Mouse (Mus musculus) stomach, embryonic 15.5 days (tissue): ENCODE data around the gene Rac3. TPM values are rescaled to one million over a fixed set of nuclear protein-coding genes. Genes with fewer than 3 reads are reported as not detected.
"Not testable (repeated sequence)": the region's sequence is repeated elsewhere in the genome, so short reads cannot be mapped to it uniquely, and the experiment has no call there.

ENCODE experiments used
- ATAC-seq: fragments of 200-750 bp; cut with Nextera tagmentation; 2 replicates; pipeline ENCODE4 v1.8.0; 2017; ENCODE audit warnings: low read depth, moderate number of reproducible peaks, moderate TSS enrichment; ENCODE audit not compliant: insufficient read depth, low FRiP score
- H3K27ac ChIP-seq: fragments of 300-500 bp; sonication (generic); 2 replicates; pipeline ENCODE4 v1.5.1; 2015; ENCODE audit warnings: mild to moderate bottlenecking, inconsistent platforms
- H3K27me3 ChIP-seq: fragments of 300-500 bp; sonication (generic); replicated peaks from 2 replicates; pipeline ENCODE4 v1.6.1; 2015; ENCODE audit warnings: inconsistent platforms
- H3K36me3 ChIP-seq: fragments of 300-500 bp; sonication (generic); 2 replicates; pipeline ENCODE4 v1.6.1; 2015; ENCODE audit warnings: inconsistent platforms
- H3K4me1 ChIP-seq: fragments of 300-500 bp; sonication (generic); 2 replicates; pipeline ENCODE4 v1.6.1; 2015; ENCODE audit warnings: inconsistent platforms
- H3K4me2 ChIP-seq: fragments of 300-500 bp; sonication (generic); 2 replicates; pipeline ENCODE4 v1.6.1; 2015; ENCODE audit warnings: mild to moderate bottlenecking, inconsistent platforms
- H3K4me3 ChIP-seq: fragments of 300-500 bp; sonication (generic); replicated peaks from 2 replicates; pipeline ENCODE4 v1.5.1; 2015; ENCODE audit warnings: inconsistent platforms
- H3K9ac ChIP-seq: fragments of 300-500 bp; sonication (generic); 2 replicates; pipeline ENCODE4 v1.6.1; 2015; ENCODE audit warnings: inconsistent platforms
- H3K9me3 ChIP-seq: fragments of 300-500 bp; sonication (generic); 2 replicates; pipeline ENCODE4 v1.6.1; 2016; ENCODE audit warnings: inconsistent platforms
- WGBS: fragments of 180-500 bp; shearing (Covaris S2); methylation state at CpG from one replicate; pipeline ENCODE4 v1.1.7; 2015; 5-methylcytosine and 5-hydroxymethylcytosine counted together
- polyA plus RNA-seq: library from polyadenylated mRNA; unstranded; fragments of >200 nt; fragmentation: Nextera tagmentation; extraction: Ambion mirVana; gene quantifications from 2 replicates; pipeline ENCODE4 v1.2.1, GENCODE M21; 2015

Rac3 gene
- polyA plus RNA-seq, 1 experiment from 2014 or later, result 39.4 TPM

DNA sequence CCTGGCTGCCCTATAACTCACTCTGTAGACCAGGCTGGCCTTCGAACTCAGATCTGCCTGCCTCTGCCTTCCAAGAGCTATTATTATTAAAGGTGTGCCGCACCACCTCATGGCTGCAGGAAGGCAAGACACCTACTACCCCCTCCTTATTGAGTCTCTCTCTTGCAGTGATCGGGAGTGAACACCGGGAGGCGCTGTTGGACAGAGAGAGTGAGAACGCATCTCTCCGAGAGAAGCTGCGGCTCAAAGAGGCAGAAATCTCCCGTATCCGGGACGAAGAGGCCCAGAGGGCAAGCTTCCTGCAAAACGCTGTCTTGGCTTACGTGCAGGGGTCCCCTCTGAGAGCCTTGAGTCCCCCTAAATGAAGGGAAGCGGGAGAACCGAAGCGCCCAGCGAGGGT lies 820 bp upstream of the Rac3 start:
- ATAC-seq, result peak; percentile 20; the same call in 1 of the 2 replicates
- no peaks in the 10 kb centered on the region for H3K9me3 ChIP-seq
- H3K4me1 ChIP-seq, result peaks cover 14% of the 10 kb centered on the region
- 0 out of 2 replicates have a peak, but pooled peaks cover 3% of the 10 kb centered on the region for H3K27me3 ChIP-seq
- peak overlapping the region; percentile 98 for H3K4me2 ChIP-seq
- no peak overlapping the region for H3K27ac ChIP-seq
- 0 out of 2 replicates have a peak overlapping the region, but pooled peaks have one; percentile 55 for H3K9ac ChIP-seq
- H3K4me3 ChIP-seq, result peak overlapping the region; percentile 56
- peaks cover 14% of the 10 kb centered on the region; the same call in 1 of the 2 replicates for H3K36me3 ChIP-seq
- WGBS, result 16% methylated on average over 17 of the region's 17 CpGs

DNA sequence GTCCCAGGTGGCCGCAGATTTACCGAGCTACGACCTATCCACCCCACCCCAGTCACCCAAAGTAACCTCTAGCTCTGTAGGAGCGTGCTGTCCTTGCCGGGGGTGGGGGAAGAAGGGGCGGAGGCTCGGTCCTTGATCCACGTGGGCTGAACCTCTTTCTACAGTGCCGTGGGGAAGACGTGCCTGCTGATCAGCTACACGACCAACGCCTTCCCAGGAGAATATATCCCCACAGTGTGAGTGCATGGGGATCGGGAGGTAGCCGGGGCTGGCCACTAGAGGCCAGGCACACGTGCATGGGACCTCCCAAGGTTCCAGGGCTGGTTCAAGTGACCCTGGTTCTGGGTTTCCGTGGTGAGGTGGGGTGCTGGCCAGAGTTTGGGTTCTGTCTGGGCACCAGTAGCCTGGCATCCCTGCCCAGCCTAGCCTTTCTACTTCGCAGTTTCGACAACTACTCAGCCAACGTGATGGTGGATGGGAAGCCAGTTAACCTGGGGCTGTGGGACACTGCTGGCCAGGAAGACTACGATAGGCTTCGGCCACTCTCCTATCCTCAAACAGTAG lies 879 bp downstream of the Rac3 start:
- no peak for ATAC-seq
- H3K4me1 ChIP-seq, result peaks cover 25% of the 10 kb centered on the region

DNA sequence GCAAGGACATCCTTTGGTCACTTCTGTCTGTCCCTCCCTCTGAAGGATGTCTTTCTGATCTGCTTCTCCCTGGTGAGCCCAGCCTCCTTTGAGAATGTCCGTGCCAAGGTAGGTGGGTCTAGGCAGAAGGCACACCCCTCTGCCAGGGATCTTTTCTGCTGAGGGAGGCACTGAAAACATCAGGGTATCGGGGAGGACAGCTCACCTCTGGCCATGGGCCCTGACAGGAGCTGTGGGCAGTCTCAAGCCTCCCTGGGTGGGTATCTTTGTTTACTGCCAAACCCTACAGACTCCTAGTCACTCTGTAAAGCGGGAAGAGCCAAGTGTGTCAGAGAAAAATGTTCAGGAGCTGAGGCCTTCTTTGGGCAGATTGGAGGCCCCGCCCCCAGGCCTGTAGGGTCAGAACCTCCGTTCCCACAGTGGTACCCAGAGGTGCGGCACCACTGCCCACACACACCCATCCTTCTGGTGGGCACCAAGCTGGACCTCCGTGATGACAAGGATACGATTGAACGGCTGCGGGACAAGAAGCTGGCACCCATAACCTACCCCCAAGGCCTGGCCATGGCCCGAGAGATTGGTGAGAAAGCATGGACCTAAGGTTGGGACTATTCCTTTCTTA lies 1.6 kb downstream of the Rac3 start:
- no peak overlapping the region for H3K9ac ChIP-seq
- peaks cover 25% of the 10 kb centered on the region for H3K4me1 ChIP-seq
- H3K9me3 ChIP-seq, result no peaks in the 10 kb centered on the region
- H3K36me3 ChIP-seq, result 0 out of 2 replicates have a peak, but pooled peaks cover 7% of the 10 kb centered on the region
- WGBS, result 85% methylated on average over 11 of the region's 11 CpGs
- ATAC-seq, result no peak
- H3K27ac ChIP-seq, result no peak overlapping the region
- H3K4me2 ChIP-seq, result no peak overlapping the region
- H3K4me3 ChIP-seq, result no peak overlapping the region
- H3K27me3 ChIP-seq, result 0 out of 2 replicates have a peak, but pooled peaks cover 3% of the 10 kb centered on the region

More for the DNA sequence above, 879 bp downstream of the Rac3 start:
- peak overlapping the region; percentile 55 for H3K9ac ChIP-seq
- 0 out of 2 replicates have a peak, but pooled peaks cover 7% of the 10 kb centered on the region for H3K36me3 ChIP-seq
- 0 out of 2 replicates have a peak, but pooled peaks cover 3% of the 10 kb centered on the region for H3K27me3 ChIP-seq
- no peaks in the 10 kb centered on the region for H3K9me3 ChIP-seq
- no peak overlapping the region for H3K27ac ChIP-seq
- WGBS, result 22% methylated on average over 21 of the region's 21 CpGs
- peak overlapping the region; percentile 56 for H3K4me3 ChIP-seq
- peak overlapping the region; percentile 98 for H3K4me2 ChIP-seq

DNA sequence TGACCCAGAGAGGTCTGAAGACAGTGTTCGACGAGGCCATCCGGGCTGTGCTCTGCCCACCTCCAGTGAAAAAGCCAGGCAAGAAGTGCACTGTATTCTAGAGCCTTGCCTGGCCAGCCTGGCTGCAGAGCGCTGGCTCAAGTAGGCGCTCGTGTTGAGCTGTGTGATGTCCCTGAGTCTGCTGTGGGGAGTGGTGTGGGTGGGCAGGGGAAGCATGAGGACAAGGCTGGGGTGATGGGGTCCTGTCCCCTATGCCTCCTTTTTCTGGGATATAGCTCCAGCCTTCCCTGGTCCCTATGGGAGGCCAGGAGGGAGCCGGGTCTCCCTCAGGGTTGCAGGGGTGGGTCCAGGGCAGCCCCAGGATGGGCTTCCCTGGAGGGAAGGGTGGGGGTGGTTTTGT lies 2.2 kb downstream of the Rac3 start:
- ATAC-seq, result no peak
- Histone ChIP-seq H3K27ac (no peak overlapping the region), H3K9me3 (no peaks in the 10 kb centered on the region), H3K27me3 (0 out of 2 replicates have a peak, but pooled peaks cover 3% of the 10 kb centered on the region), H3K36me3 (0 out of 2 replicates have a peak, but pooled peaks cover 7% of the 10 kb centered on the region), H3K9ac (no peak overlapping the region), H3K4me2 (no peak overlapping the region), H3K4me3 (no peak overlapping the region), H3K4me1 (peaks cover 25% of the 10 kb centered on the region)
- 92% methylated on average over 7 of the region's 7 CpGs for WGBS

DNA sequence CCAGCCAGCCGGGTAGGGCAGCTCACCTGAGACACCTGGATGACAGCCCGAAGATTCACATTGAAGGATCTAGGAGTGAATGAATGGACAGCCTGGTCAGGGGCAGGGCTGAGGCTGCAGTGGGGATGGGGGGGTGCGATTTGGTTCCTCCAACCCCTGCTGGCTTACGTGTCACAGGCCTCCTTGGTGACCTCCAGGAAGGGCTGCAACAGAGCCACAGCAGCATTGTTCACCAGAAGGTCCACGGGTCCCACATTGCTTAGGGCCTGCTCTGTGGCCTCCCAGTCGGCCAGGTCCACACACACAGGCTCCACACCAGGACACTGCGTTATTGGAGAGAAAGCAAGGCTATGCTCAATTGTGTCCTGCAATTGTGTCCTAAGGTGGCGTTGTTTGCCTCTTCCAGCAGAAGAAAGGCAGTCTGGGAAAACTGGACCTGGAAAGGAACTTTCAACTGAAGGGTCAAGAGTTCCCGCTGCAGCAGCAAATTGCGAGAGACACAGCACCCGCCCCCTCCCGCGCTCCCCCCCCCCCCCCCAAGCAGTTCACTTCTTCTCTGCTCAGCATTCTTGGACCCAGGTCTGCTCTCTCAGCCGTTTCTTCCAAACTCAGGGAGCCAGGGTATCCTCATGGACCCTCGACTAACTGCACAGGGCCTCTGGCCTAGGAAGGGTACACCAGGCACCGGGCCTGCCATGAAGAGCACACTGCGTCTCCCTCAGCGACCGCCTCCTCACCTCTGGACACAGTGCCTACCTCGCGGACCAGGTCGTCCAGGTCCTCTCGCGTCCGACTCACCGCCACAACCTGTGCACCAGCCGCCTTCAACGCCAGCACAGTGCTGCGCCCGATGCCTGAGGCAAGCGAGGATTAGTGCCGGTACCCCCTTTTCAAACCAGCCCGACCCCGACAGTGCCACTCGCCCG lies 5.2 kb downstream of the Rac3 start:
- 17% methylated on average over 34 of the region's 36 CpGs for WGBS

DNA sequence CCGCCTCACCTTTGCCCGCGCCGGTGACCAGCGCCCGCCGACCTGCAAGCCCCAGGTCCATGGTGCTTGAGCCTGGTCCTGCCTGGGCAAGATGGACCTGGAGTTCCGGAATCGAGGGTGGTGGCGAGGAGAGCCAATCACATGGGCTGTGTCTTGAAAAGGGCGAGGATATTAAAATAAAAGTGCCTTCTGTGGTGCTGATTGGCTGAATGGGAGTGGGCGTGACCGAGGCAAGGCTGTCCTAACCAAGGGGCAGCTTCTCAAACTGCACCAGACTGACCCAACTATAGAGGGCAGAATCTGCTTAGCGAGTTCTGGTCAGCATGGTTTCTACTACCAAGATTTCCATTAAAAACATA lies 5.9 kb downstream of the Rac3 start, which contains the start of gene Dcxr:
Gene Dcxr (minus strand): TSS at position 113 of the 359 bp plus-strand sequence.
- Histone ChIP-seq H3K4me3 (peak within 1 kb of the TSS; percentile 73), H3K36me3 (no peaks in the 10 kb centered on the region), H3K4me2 (peak within 1 kb of the TSS; percentile 95), H3K27ac (peak within 1 kb of the TSS; percentile 21; the same call in 1 of the 2 replicates), H3K4me1 (peaks cover 15% of the 10 kb centered on the region), H3K9me3 (no peaks in the 10 kb centered on the region), H3K9ac (peak within 1 kb of the TSS; percentile 34; the same call in 1 of the 2 replicates), H3K27me3 (0 out of 2 replicates have a peak, but pooled peaks cover 3% of the 10 kb centered on the region)
- WGBS, result under 1% methylated on average over 14 of the region's 14 CpGs
- ATAC-seq, result peak; percentile 89

More for the DNA sequence above, 5.2 kb downstream of the Rac3 start:
- 0 out of 2 replicates have a peak, but pooled peaks cover 3% of the 10 kb centered on the region for H3K27me3 ChIP-seq
- H3K9me3 ChIP-seq, result no peaks in the 10 kb centered on the region
- H3K4me3 ChIP-seq, result peak overlapping the region; percentile 73
- H3K27ac ChIP-seq, result peak overlapping the region; percentile 21; the same call in 1 of the 2 replicates
- peaks cover 18% of the 10 kb centered on the region for H3K4me1 ChIP-seq
- H3K4me2 ChIP-seq, result peak overlapping the region; percentile 95
- ATAC-seq, result peak; percentile 41; the same call in 1 of the 2 replicates
- no peaks in the 10 kb centered on the region for H3K36me3 ChIP-seq
- peak overlapping the region; percentile 34; the same call in 1 of the 2 replicates for H3K9ac ChIP-seq

DNA sequence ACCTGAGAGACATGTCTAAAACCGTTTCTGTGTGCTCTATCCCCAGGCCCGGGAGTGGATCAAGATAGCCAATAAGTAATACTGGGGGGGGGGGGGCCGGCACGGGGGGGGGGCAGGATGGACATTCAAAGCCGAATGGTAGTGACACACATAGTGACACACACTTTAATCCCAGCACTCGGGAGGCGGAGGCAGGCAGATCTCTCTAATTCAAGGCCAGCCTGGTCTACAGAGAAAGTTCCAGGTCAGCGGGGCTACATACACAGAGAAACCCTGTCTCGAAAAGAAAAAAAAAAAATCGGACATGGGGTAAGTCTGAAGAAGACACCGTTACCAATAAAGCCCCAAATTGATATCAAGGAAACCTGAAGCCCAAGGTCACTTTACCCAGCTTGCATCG lies 6.3 kb downstream of the Rac3 start:
- 56% methylated on average over 12 of the region's 12 CpGs for WGBS
- Histone ChIP-seq H3K36me3 (no peaks in the 10 kb centered on the region), H3K4me3 (no peak overlapping the region)

DNA sequence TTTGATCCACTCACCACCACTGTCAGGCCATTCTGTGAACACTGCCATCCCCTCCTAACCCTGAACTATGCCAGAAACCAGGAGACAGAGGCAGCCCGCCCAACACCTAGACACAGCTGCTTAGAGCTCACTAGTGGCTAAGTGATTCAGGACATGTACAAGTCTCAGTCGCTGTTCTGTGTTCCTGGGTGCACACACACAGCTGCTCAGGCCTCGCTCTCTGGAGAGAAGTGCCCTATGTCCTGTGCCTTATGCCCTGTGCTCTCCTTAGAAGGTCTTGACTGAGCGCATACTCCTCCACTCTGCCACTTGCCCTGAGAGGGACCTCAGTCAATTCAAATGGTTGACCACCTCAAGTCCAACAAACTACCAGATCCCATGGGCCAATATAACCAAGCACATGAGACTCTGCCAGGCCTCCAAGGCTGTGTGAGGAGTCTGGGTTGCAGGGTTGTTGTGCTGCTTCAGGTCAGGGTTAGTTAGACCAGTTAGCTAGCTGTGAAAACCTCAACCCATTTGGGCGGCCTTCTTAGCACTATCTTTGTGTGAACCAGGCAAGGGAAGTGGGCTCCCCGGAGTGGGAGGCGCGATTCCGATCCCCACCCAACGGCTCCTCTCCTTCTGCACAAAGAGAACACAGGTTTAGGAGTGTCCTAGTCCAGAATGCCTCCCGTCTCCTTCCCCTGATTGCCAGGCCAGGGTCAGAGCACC lies 7.4 kb downstream of the Rac3 start:
- Histone ChIP-seq H3K27ac (no peak overlapping the region), H3K27me3 (no peaks in the 10 kb centered on the region), H3K36me3 (no peaks in the 10 kb centered on the region), H3K9ac (no peak overlapping the region), H3K4me3 (no peak overlapping the region), H3K9me3 (no peaks in the 10 kb centered on the region), H3K4me1 (peaks cover 14% of the 10 kb centered on the region), H3K4me2 (no peak overlapping the region; the same call in 1 of the 2 replicates)
- no peak for ATAC-seq
- WGBS, result 72% methylated on average over 11 of the region's 11 CpGs

More for the DNA sequence above, 6.3 kb downstream of the Rac3 start:
- no peaks in the 10 kb centered on the region for H3K9me3 ChIP-seq
- peak overlapping the region; percentile 95; the same call in 1 of the 2 replicates for H3K4me2 ChIP-seq
- ATAC-seq, result no peak
- peaks cover 12% of the 10 kb centered on the region for H3K4me1 ChIP-seq
- H3K9ac ChIP-seq, result no peak overlapping the region
- no peak overlapping the region for H3K27ac ChIP-seq
- H3K27me3 ChIP-seq, result no peaks in the 10 kb centered on the region

DNA sequence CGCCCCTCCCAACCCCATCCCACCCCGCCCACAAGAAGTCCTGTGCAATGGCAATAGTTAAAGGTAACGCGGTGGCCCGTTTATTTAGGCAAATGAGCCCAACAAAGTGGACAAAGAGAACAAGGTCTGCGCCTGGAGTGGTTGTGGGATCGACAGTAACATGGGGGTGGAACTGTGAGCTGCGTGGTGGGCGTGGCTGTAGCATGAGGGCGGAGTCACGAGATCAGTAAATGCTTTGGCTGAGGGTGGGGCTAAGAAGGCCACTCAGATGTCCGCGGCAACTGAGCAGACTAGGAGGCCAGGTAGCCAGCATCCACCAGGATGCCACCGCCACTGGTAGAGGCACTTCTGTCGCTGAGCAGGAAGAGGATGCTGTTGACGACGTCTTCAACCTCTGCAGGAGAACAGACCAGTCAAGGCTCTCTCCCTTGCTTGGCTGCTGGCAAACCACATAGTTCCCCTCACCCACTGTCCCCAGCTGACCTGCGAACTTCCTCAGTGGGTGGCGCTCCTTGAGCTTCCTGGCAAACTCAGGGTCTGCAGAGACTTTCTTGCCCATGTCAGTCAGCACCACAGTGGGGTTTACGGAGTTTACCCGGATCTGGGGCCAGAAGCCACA lies 8.3 kb downstream of the Rac3 start:
- H3K27me3 ChIP-seq, result not testable (repeated sequence)

DNA sequence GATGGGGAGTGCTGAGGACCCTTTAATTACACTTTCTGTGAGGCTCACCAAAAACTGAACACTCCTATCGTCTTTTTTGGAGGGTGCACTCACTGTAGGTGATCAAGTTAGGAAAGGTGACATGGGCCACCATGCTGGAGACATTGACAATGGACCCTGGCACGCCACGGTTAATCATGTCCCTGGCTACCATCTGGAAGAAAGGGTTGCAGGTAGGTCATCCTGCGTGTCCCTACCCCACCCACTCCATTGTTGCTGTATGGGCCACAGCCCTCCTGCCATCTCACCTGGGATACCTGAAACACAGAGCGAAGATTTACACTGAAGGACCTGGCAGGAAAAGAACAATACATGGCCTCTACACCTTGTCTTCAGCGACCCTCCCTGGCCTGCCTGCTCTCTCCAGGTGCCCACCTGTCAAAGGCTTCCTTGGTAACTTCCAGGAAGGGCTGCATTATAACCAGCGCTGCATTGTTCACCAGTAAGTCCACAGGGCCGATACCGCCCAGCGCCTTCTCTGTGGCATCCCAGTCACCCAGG lies 9.1 kb downstream of the Rac3 start:
- H3K9me3 ChIP-seq, result no peaks in the 10 kb centered on the region
- H3K4me1 ChIP-seq, result peaks cover 14% of the 10 kb centered on the region
- no peak for ATAC-seq
- no peaks in the 10 kb centered on the region for H3K27me3 ChIP-seq
- 89% methylated on average over 10 of the region's 10 CpGs for WGBS
- no peak overlapping the region for H3K4me3 ChIP-seq
- no peak overlapping the region for H3K27ac ChIP-seq
- no peak overlapping the region for H3K4me2 ChIP-seq
- H3K9ac ChIP-seq, result no peak overlapping the region
- no peaks in the 10 kb centered on the region for H3K36me3 ChIP-seq

More for the DNA sequence above, 8.3 kb downstream of the Rac3 start:
- H3K27ac ChIP-seq, H3K36me3 ChIP-seq, ATAC-seq, H3K9ac ChIP-seq, H3K9me3 ChIP-seq: not testable (repeated sequence)
- peak overlapping the region; percentile 11; the same call in 1 of the 2 replicates for H3K4me3 ChIP-seq
- WGBS, result 2% methylated on average over 18 of the region's 21 CpGs
- H3K4me1 ChIP-seq, result peaks cover 14% of the 10 kb centered on the region
- H3K4me2 ChIP-seq, result peak overlapping the region; percentile 49
